Mouse (Mus musculus) cerebellum, postnatal 36 days (tissue): ENCODE measurements around the gene Parp8.

Experiments
- DNase-seq, 2 experiments: peaks; one replicate each; pipeline ENCODE4 v3.0.0; 2021 to 2022; ENCODE audit warnings: mixed read lengths in 2 of 2

The Parp8 gene

GRCm38 (mm10) chr13:117025226-117026067 is at the start of gene Parp8:
Parp8 (minus strand) TSS chr13:117025537.
- peak; percentile 46 to 55 for DNase-seq

- no peak for DNase-seq
Measured at GRCm38 (mm10) chr13:117062628-117063315, 37.4 kb upstream of the Parp8 start.

- no peak for DNase-seq
Measured at GRCm38 (mm10) chr13:117056466-117056865, 31.1 kb upstream of the Parp8 start.

- DNase-seq, result no peak
Measured at GRCm38 (mm10) chr13:117054811-117055496, 29.6 kb upstream of the Parp8 start.

GRCm38 (mm10) chr13:117052748-117053147 is 27.4 kb upstream of the Parp8 start:
- DNase-seq, result no peak

GRCm38 (mm10) chr13:117048541-117048971 is 23.2 kb upstream of the Parp8 start:
- DNase-seq, result no peak

- DNase-seq, result no peak
Measured at GRCm38 (mm10) chr13:117043567-117043966, 18.2 kb upstream of the Parp8 start.

- DNase-seq, result no peak
Measured at GRCm38 (mm10) chr13:117041021-117041420, 15.7 kb upstream of the Parp8 start.

GRCm38 (mm10) chr13:117036277-117036676 is 10.9 kb upstream of the Parp8 start:
- DNase-seq, result no peak

GRCm38 (mm10) chr13:117035121-117035520 is 9.8 kb upstream of the Parp8 start:
- no peak for DNase-seq

- DNase-seq, result no peak
Measured at GRCm38 (mm10) chr13:117034676-117035075, 9.3 kb upstream of the Parp8 start.

- no peak for DNase-seq
Measured at GRCm38 (mm10) chr13:117033676-117034308, 8.5 kb upstream of the Parp8 start.

- DNase-seq, result no peak
Measured at GRCm38 (mm10) chr13:117032402-117032801, 7.1 kb upstream of the Parp8 start.

- no peak for DNase-seq
Measured at GRCm38 (mm10) chr13:117031546-117031945, 6.2 kb upstream of the Parp8 start.

- DNase-seq, result no peak
Measured at GRCm38 (mm10) chr13:117028221-117028620, 2.9 kb upstream of the Parp8 start.

- no peak for DNase-seq
Measured at GRCm38 (mm10) chr13:117027336-117027735, 2.0 kb upstream of the Parp8 start.

GRCm38 (mm10) chr13:117026276-117026780 is 991 bp upstream of the Parp8 start:
- DNase-seq, result no peak

- peak in 1 of 2 experiments; percentile 55 for DNase-seq
Measured at GRCm38 (mm10) chr13:117024916-117025225, 466 bp downstream of the Parp8 start.

- DNase-seq, result peak; percentile 58 to 73
Measured at GRCm38 (mm10) chr13:117024127-117024915, 1.0 kb downstream of the Parp8 start.

GRCm38 (mm10) chr13:117023346-117024050 is 1.8 kb downstream of the Parp8 start:
- DNase-seq, result no peak

GRCm38 (mm10) chr13:117020631-117021030 is 4.7 kb downstream of the Parp8 start:
- no peak for DNase-seq
